Mouse (Mus musculus): ENCODE results near the gene Prkcz. TPM values are rescaled to one million over a fixed set of nuclear protein-coding genes. Genes with fewer than 3 reads are reported as not detected.
A peak's percentile ranks its signal among the peaks of the same experiment; 100 is the strongest.

Gene Prkcz
- 22.1 and 73.8 TPM in 2 replicates for polyA plus RNA-seq (2012; rRNA removed)

DNA sequence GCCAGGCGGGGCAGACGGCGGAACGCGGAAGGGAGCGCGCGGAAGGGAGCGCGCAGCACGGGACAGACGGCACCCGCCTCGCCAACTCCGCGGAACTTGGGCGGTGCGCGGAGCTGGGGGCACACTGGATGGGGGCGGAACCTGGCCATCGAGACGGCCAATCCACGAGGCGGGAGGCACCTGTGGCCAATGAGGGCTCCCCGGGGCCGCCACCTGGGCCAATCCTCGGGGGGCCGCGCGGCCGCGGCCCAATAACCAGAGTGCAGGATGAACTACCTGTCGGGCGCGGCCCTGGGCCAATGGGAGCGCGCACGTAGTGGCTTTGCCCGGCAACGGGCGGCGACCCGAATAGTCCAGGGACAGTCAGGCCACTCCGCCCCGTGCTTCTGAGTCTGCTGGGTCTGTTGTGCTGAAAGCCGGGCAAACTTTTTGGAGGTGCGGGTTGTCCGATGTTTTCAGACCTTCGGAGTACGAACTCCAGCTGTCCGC lies at the start of gene Prkcz:
Prkcz (minus strand) TSS at position 59 of the 489 bp plus-strand sequence.
- Histone ChIP-seq H3K27ac (ENCODE audit: insufficient read depth, low read depth, low read length) (peak within 1 kb of the TSS; percentile 99), H3K36me3 (ENCODE audit: control insufficient read depth, insufficient read depth, low read length) (no peaks in the 10 kb centered on the region), H3K4me1 (ENCODE audit: control insufficient read depth, insufficient read depth, insufficient read length, low read length) (peaks cover 15% of the 10 kb centered on the region), H3K4me3 (ENCODE audit: low read depth, low read length) (peak within 1 kb of the TSS; percentile 70), H3K27me3 (ENCODE audit: control insufficient read depth, insufficient read depth, low read length) (no peaks in the 10 kb centered on the region)
- under 1% methylated on average over 51 of the region's 51 CpGs for WGBS
- TF ChIP-seq POLR2A (IDR thresholded peaks at IDR 0.05; ENCODE audit: low read depth, low read length) (peak; percentile 37; the same call in 1 of the 2 replicates), CTCF (IDR thresholded peaks at IDR 0.05; ENCODE audit: extremely low read depth, insufficient read length, insufficient replicate concordance, low read depth, low read length) (no peak)

DNA sequence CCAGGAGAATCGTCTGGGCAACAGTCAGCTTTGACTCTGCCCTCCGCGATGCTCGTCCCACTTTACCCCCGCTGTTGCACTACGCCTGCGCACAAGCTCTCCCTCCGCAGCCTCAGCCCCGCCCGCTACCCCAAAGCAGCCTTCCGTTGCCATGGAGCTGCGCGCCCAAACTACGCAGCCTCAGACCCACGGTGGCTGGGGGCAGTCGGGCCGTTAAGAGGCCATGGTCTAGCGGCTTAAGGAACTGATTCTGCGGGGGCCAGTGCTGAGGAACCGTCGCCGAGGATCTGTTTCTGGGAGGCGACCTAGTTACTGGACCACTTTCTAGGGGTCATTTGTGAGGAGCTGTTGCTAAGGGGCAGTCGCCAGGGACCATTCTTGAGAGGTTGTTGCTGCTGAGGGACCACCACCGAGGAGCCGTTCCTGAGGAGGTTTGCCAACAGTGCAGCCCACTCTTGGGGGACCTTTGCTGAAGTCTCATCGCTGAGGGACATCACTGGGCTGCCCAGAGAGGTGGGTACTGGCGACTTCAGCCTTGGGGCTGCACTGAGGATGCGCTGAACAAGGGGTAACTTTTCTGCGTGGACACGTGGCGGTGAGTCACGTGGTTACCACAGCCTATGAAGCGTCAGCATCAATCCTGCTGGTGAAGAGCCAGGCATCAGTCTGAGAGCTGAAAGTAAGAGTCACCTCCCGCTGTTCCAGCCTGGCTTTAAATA lies 48.1 kb upstream of the Prkcz start, which contains the start of gene Cfap74:
Cfap74 (plus strand) TSS at position 133 of the 719 bp plus-strand sequence.
- 4% methylated on average over 35 of the region's 35 CpGs for WGBS
- TF ChIP-seq CTCF (IDR thresholded peaks at IDR 0.05; ENCODE audit: extremely low read depth, insufficient read length, insufficient replicate concordance, low read depth, low read length) = no peak
- TF ChIP-seq POLR2A (IDR thresholded peaks at IDR 0.05; ENCODE audit: low read depth, low read length) = no peak
- Histone ChIP-seq H3K4me3 (ENCODE audit: low read depth, low read length) (peak within 1 kb of the TSS; percentile 54), H3K36me3 (ENCODE audit: control insufficient read depth, insufficient read depth, low read length) (no peaks in the 10 kb centered on the region), H3K27me3 (ENCODE audit: control insufficient read depth, insufficient read depth, low read length) (no peaks in the 10 kb centered on the region), H3K27ac (ENCODE audit: insufficient read depth, low read depth, low read length) (no peak within 1 kb of the TSS), H3K4me1 (ENCODE audit: control insufficient read depth, insufficient read depth, insufficient read length, low read length) (peaks cover 6% of the 10 kb centered on the region)

- no peaks in the 10 kb centered on the region for H3K36me3 ChIP-seq (ENCODE audit: control insufficient read depth, insufficient read depth, low read length)
Measured at GRCm38 (mm10) chr4:155408695-155409057, 47.5 kb upstream of the Prkcz start.

GRCm38 (mm10) chr4:155402489-155402888 lies 41.3 kb upstream of the Prkcz start:
- Histone ChIP-seq H3K4me3 (ENCODE audit: low read depth, low read length) (no peak overlapping the region), H3K36me3 (ENCODE audit: control insufficient read depth, insufficient read depth, low read length) (no peaks in the 10 kb centered on the region), H3K27ac (ENCODE audit: insufficient read depth, low read depth, low read length) (no peak overlapping the region), H3K27me3 (ENCODE audit: control insufficient read depth, insufficient read depth, low read length) (no peaks in the 10 kb centered on the region), H3K4me1 (ENCODE audit: control insufficient read depth, insufficient read depth, insufficient read length, low read length) (peaks cover 6% of the 10 kb centered on the region)
- WGBS = 79% methylated on average over 1 of the region's 1 CpGs
- TF ChIP-seq POLR2A (IDR thresholded peaks at IDR 0.05; ENCODE audit: low read depth, low read length) (no peak), CTCF (IDR thresholded peaks at IDR 0.05; ENCODE audit: extremely low read depth, insufficient read length, insufficient replicate concordance, low read depth, low read length) (no peak)

More at GRCm38 (mm10) chr4:155408695-155409057, 47.5 kb upstream of the Prkcz start:
- 11% methylated on average over 8 of the region's 8 CpGs for WGBS
- no peak overlapping the region for H3K27ac ChIP-seq (ENCODE audit: insufficient read depth, low read depth, low read length)
- H3K4me3 ChIP-seq (ENCODE audit: low read depth, low read length) = peak overlapping the region; percentile 54
- TF ChIP-seq CTCF (IDR thresholded peaks at IDR 0.05; ENCODE audit: extremely low read depth, insufficient read length, insufficient replicate concordance, low read depth, low read length) (peak; percentile 23; the same call in 1 of the 2 replicates), POLR2A (IDR thresholded peaks at IDR 0.05; ENCODE audit: low read depth, low read length) (no peak)
- peaks cover 6% of the 10 kb centered on the region for H3K4me1 ChIP-seq (ENCODE audit: control insufficient read depth, insufficient read depth, insufficient read length, low read length)
- H3K27me3 ChIP-seq (ENCODE audit: control insufficient read depth, insufficient read depth, low read length) = no peaks in the 10 kb centered on the region

- Histone ChIP-seq H3K36me3 (ENCODE audit: control insufficient read depth, insufficient read depth, low read length) (no peaks in the 10 kb centered on the region), H3K4me3 (ENCODE audit: low read depth, low read length) (no peak overlapping the region), H3K4me1 (ENCODE audit: control insufficient read depth, insufficient read depth, insufficient read length, low read length) (peaks cover 6% of the 10 kb centered on the region), H3K27me3 (ENCODE audit: control insufficient read depth, insufficient read depth, low read length) (0 out of 2 replicates have a peak, but pooled peaks cover 3% of the 10 kb centered on the region), H3K27ac (ENCODE audit: insufficient read depth, low read depth, low read length) (no peak overlapping the region)
- TF ChIP-seq CTCF (IDR thresholded peaks at IDR 0.05; ENCODE audit: extremely low read depth, insufficient read length, insufficient replicate concordance, low read depth, low read length) = no peak
- TF ChIP-seq POLR2A (IDR thresholded peaks at IDR 0.05; ENCODE audit: low read depth, low read length) = no peak
- 71% methylated on average over 7 of the region's 7 CpGs for WGBS
Measured at GRCm38 (mm10) chr4:155401121-155401520, 40.0 kb upstream of the Prkcz start.

- no peak for TF ChIP-seq POLR2A (IDR thresholded peaks at IDR 0.05; ENCODE audit: low read depth, low read length)
- TF ChIP-seq CTCF (IDR thresholded peaks at IDR 0.05; ENCODE audit: extremely low read depth, insufficient read length, insufficient replicate concordance, low read depth, low read length) = no peak
- peak overlapping the region; percentile 40 for H3K4me3 ChIP-seq (ENCODE audit: low read depth, low read length)
Measured at GRCm38 (mm10) chr4:155398222-155398540, 37.0 kb upstream of the Prkcz start.

GRCm38 (mm10) chr4:155397511-155398221 lies 36.5 kb upstream of the Prkcz start, which contains the start of gene Gabrd:
Gene Gabrd, minus strand, starts transcription at chr4:155398112.
- H3K27ac ChIP-seq (ENCODE audit: insufficient read depth, low read depth, low read length) = no peak within 1 kb of the TSS
- H3K4me3 ChIP-seq (ENCODE audit: low read depth, low read length) = peak within 1 kb of the TSS; percentile 61
- peaks cover 6% of the 10 kb centered on the region for H3K4me1 ChIP-seq (ENCODE audit: control insufficient read depth, insufficient read depth, insufficient read length, low read length)
- H3K36me3 ChIP-seq (ENCODE audit: control insufficient read depth, insufficient read depth, low read length) = no peaks in the 10 kb centered on the region
- TF ChIP-seq POLR2A (IDR thresholded peaks at IDR 0.05; ENCODE audit: low read depth, low read length) = no peak
- TF ChIP-seq CTCF (IDR thresholded peaks at IDR 0.05; ENCODE audit: extremely low read depth, insufficient read length, insufficient replicate concordance, low read depth, low read length) = no peak
- H3K27me3 ChIP-seq (ENCODE audit: control insufficient read depth, insufficient read depth, low read length) = 0 out of 2 replicates have a peak, but pooled peaks cover 3% of the 10 kb centered on the region
- under 1% methylated on average over 54 of the region's 57 CpGs for WGBS

More at GRCm38 (mm10) chr4:155398222-155398540, 37.0 kb upstream of the Prkcz start:
- WGBS = 8% methylated on average over 9 of the region's 9 CpGs
- Histone ChIP-seq H3K27ac (ENCODE audit: insufficient read depth, low read depth, low read length) (no peak overlapping the region), H3K36me3 (ENCODE audit: control insufficient read depth, insufficient read depth, low read length) (no peaks in the 10 kb centered on the region), H3K4me1 (ENCODE audit: control insufficient read depth, insufficient read depth, insufficient read length, low read length) (peaks cover 6% of the 10 kb centered on the region), H3K27me3 (ENCODE audit: control insufficient read depth, insufficient read depth, low read length) (0 out of 2 replicates have a peak, but pooled peaks cover 3% of the 10 kb centered on the region)
